Mouse (Mus musculus): Measurements from ENCODE around the gene Ttc41.

DNA sequence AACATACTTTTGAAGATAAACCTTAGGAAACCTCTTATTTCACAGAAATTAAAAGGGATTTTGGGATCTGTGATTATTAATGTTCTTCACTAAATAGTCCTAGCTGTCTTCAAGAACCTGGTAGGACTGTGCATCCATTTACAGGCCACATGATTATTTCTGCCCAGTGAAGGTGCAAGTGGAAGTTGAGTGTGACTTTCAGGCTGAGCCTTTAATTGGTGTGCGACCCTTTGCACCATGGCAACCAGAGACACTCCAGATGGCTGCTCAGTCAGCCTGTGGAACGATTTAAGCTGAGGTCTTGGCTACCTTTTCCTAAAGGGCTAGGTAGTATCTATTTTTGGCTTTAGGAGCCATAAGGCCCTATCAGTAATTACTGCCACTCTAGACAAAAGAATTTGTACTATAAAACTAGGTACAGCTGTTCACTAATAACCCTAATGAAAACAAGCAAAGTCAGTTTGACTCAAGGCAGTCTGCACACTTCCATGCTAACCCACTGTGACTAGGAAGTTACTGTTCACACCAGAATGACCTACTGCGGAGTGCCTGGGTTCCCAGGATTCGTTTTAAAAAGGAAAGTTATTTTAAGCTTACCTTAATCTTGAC, 3.2 kb upstream of the Ttc41 start:
- TF ChIP-seq CTCF (IDR thresholded peaks at IDR 0.05; ENCODE audit: low read depth) (no peak), EP300 (IDR thresholded peaks at IDR 0.05; ENCODE audit: low read depth) (no peak)
